In genomic region chr11:101230526-101230925, GRCm38 (mm10) we compare ENCODE assay signal across 9 mouse cellular contexts. TPM values are rescaled to one million over a fixed set of nuclear protein-coding genes. Genes with fewer than 3 reads are reported as not detected.
DNase-seq lines count a peak whose midpoint lies in the region; ATAC-seq and TF ChIP-seq lines count a peak whose summit lies in the region.
"Had no signal": no experiment of that assay in that cellular context is flagged by ENCODE, and none has a peak within 500 bp of the region (broad histone marks: within the 10 kb centered on the region; RNA-seq: fewer than 3 reads in every experiment).

No protein-coding gene starts in this region.

- TF ChIP-seq CTCF in ES-Bruce4 (IDR thresholded peaks at IDR 0.05; ENCODE audit: low read depth, low read length): no peak

- no peak overlapping the region for H3K9ac ChIP-seq in heart, embryonic 12.5 days
- H3K9ac ChIP-seq in ES-Bruce4 (ENCODE audit: low read depth, poor library complexity, severe bottlenecking): no peak overlapping the region
- H3K9ac ChIP-seq in forebrain, embryonic 13.5 days: no peak overlapping the region
- H3K9ac ChIP-seq in liver, embryonic 12.5 days: no peak overlapping the region

- peaks cover 26% of the 10 kb centered on the region for H3K4me1 ChIP-seq in heart, embryonic 12.5 days (replicated peaks)
- peaks cover 3% of the 10 kb centered on the region for H3K4me1 ChIP-seq in ES-Bruce4 (ENCODE audit: control insufficient read depth, insufficient read depth, low read length)
- H3K4me1 ChIP-seq in forebrain, embryonic 13.5 days: peaks cover 29% of the 10 kb centered on the region
- H3K4me1 ChIP-seq in liver, embryonic 12.5 days: peaks cover 32% of the 10 kb centered on the region

- TF ChIP-seq POLR2A in ES-Bruce4 (IDR thresholded peaks at IDR 0.05; ENCODE audit: insufficient read depth, low read length): no peak

- H3K36me3 ChIP-seq in heart, embryonic 12.5 days: no peaks in the 10 kb centered on the region
- no peaks in the 10 kb centered on the region for H3K36me3 ChIP-seq in ES-Bruce4 (ENCODE audit: control insufficient read depth, insufficient read depth, low read length, poor library complexity, severe bottlenecking)
- H3K36me3 ChIP-seq in forebrain, embryonic 13.5 days (ENCODE audit: poor library complexity, severe bottlenecking): no peaks in the 10 kb centered on the region
- H3K36me3 ChIP-seq in liver, embryonic 12.5 days: no peaks in the 10 kb centered on the region

- H3K9me3 ChIP-seq in heart, embryonic 12.5 days (replicated peaks): no peaks in the 10 kb centered on the region
- H3K9me3 ChIP-seq in ES-Bruce4 (replicated peaks; ENCODE audit: control insufficient read depth, insufficient read depth, low read length, poor library complexity, severe bottlenecking): no peaks in the 10 kb centered on the region
- H3K9me3 ChIP-seq in forebrain, embryonic 13.5 days (replicated peaks): no peaks in the 10 kb centered on the region
- H3K9me3 ChIP-seq in liver, embryonic 12.5 days (replicated peaks): no peaks in the 10 kb centered on the region

- H3K27me3 ChIP-seq in heart, embryonic 12.5 days (replicated peaks): no peaks in the 10 kb centered on the region
- no peaks in the 10 kb centered on the region for H3K27me3 ChIP-seq in ES-Bruce4 (ENCODE audit: control insufficient read depth, insufficient read depth, low read length, poor library complexity, severe bottlenecking)
- H3K27me3 ChIP-seq in forebrain, embryonic 13.5 days: peaks cover 19% of the 10 kb centered on the region; the same call in 1 of the 2 replicates
- peaks cover 81% of the 10 kb centered on the region for H3K27me3 ChIP-seq in liver, embryonic 12.5 days (replicated peaks)

- DNase-seq in heart, postnatal 25 days (ENCODE audit: low spot score): no peak
- no peak for DNase-seq in frontal cortex, postnatal 25 days (ENCODE audit: low spot score in 2 of 2)
- no peak for DNase-seq in gastrocnemius, postnatal 36 days
- no peak for DNase-seq in left cerebral cortex, adult 8-10 months (ENCODE audit: low spot score in 2 of 2)
- DNase-seq: thymus, postnatal 4 days had no signal

- WGBS in heart, embryonic 12.5 days: 31% methylated on average over 5 of the region's 5 CpGs
- WGBS in forebrain, embryonic 13.5 days: 15% methylated on average over 5 of the region's 5 CpGs
- WGBS in liver, embryonic 12.5 days (ENCODE audit: insufficient replicate concordance): 19% methylated on average over 5 of the region's 5 CpGs

- H3K4me2 ChIP-seq in heart, embryonic 12.5 days: peak overlapping the region; percentile 57; the same call in 1 of the 2 replicates
- peak overlapping the region; percentile 22; the same call in 1 of the 2 replicates for H3K4me2 ChIP-seq in forebrain, embryonic 13.5 days
- peak overlapping the region; percentile 47 for H3K4me2 ChIP-seq in liver, embryonic 12.5 days

- H3K27ac ChIP-seq in heart, embryonic 12.5 days (ENCODE audit: poor library complexity, severe bottlenecking): peak overlapping the region; percentile 92
- H3K27ac ChIP-seq in ES-Bruce4 (ENCODE audit: insufficient read depth, low read length): peak overlapping the region; percentile 17; the same call in 1 of the 2 replicates
- H3K27ac ChIP-seq in forebrain, embryonic 13.5 days: peak overlapping the region; percentile 14; the same call in 1 of the 2 replicates
- peak overlapping the region; percentile 64 for H3K27ac ChIP-seq in liver, embryonic 12.5 days

- intact Hi-C loops in heart, postnatal 25 days (cut with DNase I): no loop called here
- intact Hi-C loops in gastrocnemius, postnatal 36 days (cut with DNase I): no loop called here

- TF ChIP-seq EP300 in ES-Bruce4 (IDR thresholded peaks at IDR 0.05; ENCODE audit: insufficient read depth, low read depth, low read length): no peak

- no peak for ATAC-seq in heart, embryonic 12.5 days (ENCODE audit: insufficient number of reproducible peaks, low FRiP score)
- no peak for ATAC-seq in forebrain, embryonic 13.5 days
- ATAC-seq in liver, embryonic 12.5 days: no peak

- no peak overlapping the region for H3K4me3 ChIP-seq in heart, embryonic 12.5 days
- H3K4me3 ChIP-seq in ES-Bruce4 (ENCODE audit: low read depth, low read length): no peak overlapping the region
- no peak overlapping the region for H3K4me3 ChIP-seq in forebrain, embryonic 13.5 days
- H3K4me3 ChIP-seq in liver, embryonic 12.5 days: 0 out of 2 replicates have a peak overlapping the region, but pooled peaks have one; percentile 17

RNA-seq across cellular contexts. Expression of gene Ezh1, which starts 4.3 kb away (rescaled TPM):
- 14.9 and 16.1 TPM in 2 replicates for polyA plus RNA-seq in heart, embryonic 12.5 days (2016; fragmentation: Nextera tagmentation; extraction: Ambion mirVana)
- 10 to 100 TPM; 26.0 to 30.4 TPM for total RNA-seq in heart, postnatal 25 days (2021)
- polyA plus RNA-seq in ES-Bruce4 (2011; ENCODE audit: insufficient read depth, insufficient read length, low read depth, missing spikeins): 42.8 and 49.9 TPM in 2 replicates
- polyA plus RNA-seq in forebrain, embryonic 13.5 days (2015; fragmentation: Nextera tagmentation; extraction: Ambion mirVana): 12.1 and 13.8 TPM in 2 replicates
- 9.8 and 10.3 TPM in 2 replicates for polyA plus RNA-seq in liver, embryonic 12.5 days (2016; fragmentation: Nextera tagmentation; extraction: Ambion mirVana)
- total RNA-seq in gastrocnemius, postnatal 36 days (2021): 10 to 100 TPM; 20.5 to 23.8 TPM
- total RNA-seq in left cerebral cortex, adult 8-10 months (2022): 10 to 100 TPM; 62.4 to 63.9 (median 63.7) TPM

RNA-seq across cellular contexts. Expression of gene Ramp2, which starts 15.3 kb away (rescaled TPM):
- polyA plus RNA-seq in heart, embryonic 12.5 days (2016; fragmentation: Nextera tagmentation; extraction: Ambion mirVana): 233 and 245 TPM in 2 replicates
- 100 to 1,000 TPM in 1 of 2 experiments, 10 to 100 TPM in 1; 80.9 to 123 TPM for total RNA-seq in heart, postnatal 25 days (2021)
- polyA plus RNA-seq in ES-Bruce4 (2011; ENCODE audit: insufficient read depth, insufficient read length, low read depth, missing spikeins): 3.4 and 4.9 TPM in 2 replicates
- polyA plus RNA-seq in forebrain, embryonic 13.5 days (2015; fragmentation: Nextera tagmentation; extraction: Ambion mirVana): 43.9 and 55.3 TPM in 2 replicates
- polyA plus RNA-seq in liver, embryonic 12.5 days (2016; fragmentation: Nextera tagmentation; extraction: Ambion mirVana): 32.6 and 33.5 TPM in 2 replicates
- total RNA-seq in gastrocnemius, postnatal 36 days (2021): 10 to 100 TPM; 35.3 to 38.3 TPM
- total RNA-seq in left cerebral cortex, adult 8-10 months (2022): 10 to 100 TPM; 32.9 to 51.1 (median 37.6) TPM

RNA-seq across cellular contexts. Expression of gene Vps25, which starts 23.0 kb away (rescaled TPM):
- polyA plus RNA-seq in heart, embryonic 12.5 days (2016; fragmentation: Nextera tagmentation; extraction: Ambion mirVana): 98.8 and 101 TPM in 2 replicates
- total RNA-seq in heart, postnatal 25 days (2021): 10 to 100 TPM; 78.2 to 85.0 TPM
- polyA plus RNA-seq in ES-Bruce4 (2011; ENCODE audit: insufficient read depth, insufficient read length, low read depth, missing spikeins): 135 and 143 TPM in 2 replicates
- 92.6 and 109 TPM in 2 replicates for polyA plus RNA-seq in forebrain, embryonic 13.5 days (2015; fragmentation: Nextera tagmentation; extraction: Ambion mirVana)
- 106 TPM in 2 replicates for polyA plus RNA-seq in liver, embryonic 12.5 days (2016; fragmentation: Nextera tagmentation; extraction: Ambion mirVana)
- total RNA-seq in gastrocnemius, postnatal 36 days (2021): 10 to 100 TPM; 36.2 to 39.4 TPM
- total RNA-seq in left cerebral cortex, adult 8-10 months (2022): 10 to 100 TPM; 56.7 to 70.0 (median 65.8) TPM

RNA-seq across cellular contexts. Expression of gene Wnk4, which starts 29.8 kb away (rescaled TPM):
- 14.0 TPM in 2 replicates for polyA plus RNA-seq in heart, embryonic 12.5 days (2016; fragmentation: Nextera tagmentation; extraction: Ambion mirVana)
- total RNA-seq in heart, postnatal 25 days (2021): 10 to 100 TPM in 1 of 2 experiments, 1 to 10 TPM in 1; 9.6 to 14.6 TPM
- polyA plus RNA-seq in ES-Bruce4 (2011; ENCODE audit: insufficient read depth, insufficient read length, low read depth, missing spikeins): 0.85 and 0.96 TPM in 2 replicates
- 4.4 and 4.5 TPM in 2 replicates for polyA plus RNA-seq in forebrain, embryonic 13.5 days (2015; fragmentation: Nextera tagmentation; extraction: Ambion mirVana)
- polyA plus RNA-seq in liver, embryonic 12.5 days (2016; fragmentation: Nextera tagmentation; extraction: Ambion mirVana): 11.3 and 12.3 TPM in 2 replicates
- under 1 TPM; 0.10 to 0.15 TPM for total RNA-seq in gastrocnemius, postnatal 36 days (2021)
- 10 to 100 TPM; 11.1 to 12.2 (median 11.6) TPM for total RNA-seq in left cerebral cortex, adult 8-10 months (2022)

RNA-seq across cellular contexts. Expression of gene Cntd1, which starts 48.3 kb away (rescaled TPM):
- polyA plus RNA-seq in heart, embryonic 12.5 days (2016; fragmentation: Nextera tagmentation; extraction: Ambion mirVana): 0.81 and 1.5 TPM in 2 replicates
- under 1 TPM; 0.10 to 0.28 TPM for total RNA-seq in heart, postnatal 25 days (2021)
- 14.6 and 14.9 TPM in 2 replicates for polyA plus RNA-seq in ES-Bruce4 (2011; ENCODE audit: insufficient read depth, insufficient read length, low read depth, missing spikeins)
- 1.2 and 1.9 TPM in 2 replicates for polyA plus RNA-seq in forebrain, embryonic 13.5 days (2015; fragmentation: Nextera tagmentation; extraction: Ambion mirVana)
- polyA plus RNA-seq in liver, embryonic 12.5 days (2016; fragmentation: Nextera tagmentation; extraction: Ambion mirVana): 0.74 and 1.3 TPM in 2 replicates
- total RNA-seq in gastrocnemius, postnatal 36 days (2021): under 1 TPM; 0.10 to 0.15 TPM
- under 1 TPM; 0.25 to 0.55 (median 0.35) TPM for total RNA-seq in left cerebral cortex, adult 8-10 months (2022)

Comparison
In these comparisons a context has a peak if more than half of its experiments do, and no peak if none do; other contexts are left out.
1. H3K27ac ChIP-seq: peak in every context shown above with its lines; median percentile 92 in heart, embryonic 12.5 days; 64 in liver, embryonic 12.5 days; 17 in ES-Bruce4; 14 in forebrain, embryonic 13.5 days.